Mouse (Mus musculus) telencephalon, adult 2 months (tissue): ENCODE measurements at regions not wholly inside any gene's neighbourhood (a gene's known extent, or its start where the extent isn't known, plus 50 kb on each side); places are given as distances from the start of the nearest gene placed in this dataset.

Experiments used
- DNase-seq: peaks from one replicate; pipeline ENCODE4 v3.0.0-alpha.2; 2011; ENCODE audit warnings: low read depth, low spot score

GRCm38 (mm10) chr8:115428022-115428421, 279.6 kb downstream of the Maf start:
- no peak for DNase-seq

GRCm38 (mm10) chr8:115427490-115427889, 280.1 kb downstream of the Maf start:
- DNase-seq, result no peak

GRCm38 (mm10) chr8:115426543-115426942, 281.1 kb downstream of the Maf start:
- no peak for DNase-seq

- DNase-seq, result no peak
These were observed 282.2 kb downstream of the Maf start for GRCm38 (mm10) chr8:115425360-115425759.

GRCm38 (mm10) chr8:115423682-115424081, 283.9 kb downstream of the Maf start:
- DNase-seq, result no peak

- no peak for DNase-seq
These were observed 284.5 kb downstream of the Maf start for GRCm38 (mm10) chr8:115423056-115423455.

GRCm38 (mm10) chr8:115420536-115420935, 287.1 kb downstream of the Maf start:
- DNase-seq, result no peak

GRCm38 (mm10) chr8:115420131-115420530, 287.5 kb downstream of the Maf start:
- DNase-seq, result no peak

- no peak for DNase-seq
These were observed 289.5 kb downstream of the Maf start for GRCm38 (mm10) chr8:115418056-115418455.

- no peak for DNase-seq
These were observed 293.5 kb downstream of the Maf start for GRCm38 (mm10) chr8:115414061-115414473.

GRCm38 (mm10) chr8:115411756-115412155, 295.8 kb downstream of the Maf start:
- DNase-seq, result no peak

- no peak for DNase-seq
These were observed 296.5 kb downstream of the Maf start for GRCm38 (mm10) chr8:115411061-115411460.

- no peak for DNase-seq
These were observed 297.4 kb downstream of the Maf start for GRCm38 (mm10) chr8:115410191-115410590.

GRCm38 (mm10) chr8:115407535-115407934, 300.1 kb downstream of the Maf start:
- DNase-seq, result no peak

- no peak for DNase-seq
These were observed 304.0 kb downstream of the Maf start for GRCm38 (mm10) chr8:115403601-115404000.

GRCm38 (mm10) chr8:115402471-115403197, 305.0 kb downstream of the Maf start:
- no peak for DNase-seq
